Mouse (Mus musculus) bone marrow, adult 2 months (tissue): ENCODE measurements at regions not wholly inside any gene's neighbourhood (a gene's known extent, or its start where the extent isn't known, plus 50 kb on each side); places are given as distances from the start of the nearest gene placed in this dataset.

ENCODE experiments used
- CTCF ChIP-seq: fragments of 200-500 bp; IDR thresholded peaks from 2 replicates; pipeline ENCODE4 v1.5.1; 2011; ENCODE audit warnings: low read length, control low read depth; ENCODE audit not compliant: control insufficient read depth, insufficient read depth
- POLR2A ChIP-seq: fragments of 200-500 bp; IDR thresholded peaks from 2 replicates; pipeline ENCODE4 v1.6.1; 2011; ENCODE audit warnings: low read depth, mild to moderate bottlenecking, control low read depth, low read length, borderline replicate concordance; ENCODE audit not compliant: control insufficient read depth

- TF ChIP-seq CTCF: no peak
- TF ChIP-seq POLR2A: no peak
These were observed 102.5 kb upstream of the Slc4a7 start for GRCm38 (mm10) chr14:14599586-14599985.
